Mouse (Mus musculus) gastrocnemius, postnatal 4 days (tissue): ENCODE results near the gene Frmd4a. TPM values are rescaled to one million over a fixed set of nuclear protein-coding genes. Genes with fewer than 3 reads are reported as not detected.
"Not testable (repeated sequence)": the region's sequence is repeated elsewhere in the genome, so short reads cannot be mapped to it uniquely, and the experiment has no call there.

Source experiments
- DNase-seq, 2 experiments: peaks; one replicate each; pipeline ENCODE4 v3.0.0; 2021 to 2022; ENCODE audit warnings: low spot score in 2 of 2, mixed read lengths in 2 of 2
- total RNA-seq, 2 experiments: library from RNA; stranded (reverse); gene quantifications; 2 replicates each; pipeline ENCODE4 v1.2.3; 2021

Gene Frmd4a
- total RNA-seq, 2 experiments from 2014 or later: 32.9 to 38.0 TPM

- DNase-seq: no peak
These were observed 177.0 kb downstream of the Frmd4a start for GRCm38 (mm10) chr2:4194324-4195014.

- DNase-seq: no peak
These were observed 178.5 kb downstream of the Frmd4a start for GRCm38 (mm10) chr2:4196041-4196440.

- no peak for DNase-seq
These were observed 191.7 kb downstream of the Frmd4a start for GRCm38 (mm10) chr2:4209234-4209633.

- DNase-seq: no peak
These were observed 204.9 kb downstream of the Frmd4a start for GRCm38 (mm10) chr2:4222497-4222828.

GRCm38 (mm10) chr2:4223316-4223715, 205.8 kb downstream of the Frmd4a start:
- no peak for DNase-seq

GRCm38 (mm10) chr2:4226941-4227558, 209.5 kb downstream of the Frmd4a start:
- no peak for DNase-seq

- no peak for DNase-seq
These were observed 210.0 kb downstream of the Frmd4a start for GRCm38 (mm10) chr2:4227563-4227962.

GRCm38 (mm10) chr2:4228510-4228909, 211.0 kb downstream of the Frmd4a start:
- DNase-seq: no peak

- DNase-seq: no peak
These were observed 214.8 kb downstream of the Frmd4a start for GRCm38 (mm10) chr2:4232335-4232734.

- DNase-seq: no peak
These were observed 215.3 kb downstream of the Frmd4a start for GRCm38 (mm10) chr2:4232761-4233322.

GRCm38 (mm10) chr2:4237686-4238085, 220.2 kb downstream of the Frmd4a start:
- no peak for DNase-seq

- no peak for DNase-seq
These were observed 232.2 kb downstream of the Frmd4a start for GRCm38 (mm10) chr2:4249723-4250122.

GRCm38 (mm10) chr2:4252541-4253291, 235.2 kb downstream of the Frmd4a start:
- DNase-seq: no peak

GRCm38 (mm10) chr2:4253348-4253747, 235.8 kb downstream of the Frmd4a start:
- peak; percentile 28 to 55 for DNase-seq

GRCm38 (mm10) chr2:4254083-4254482, 236.6 kb downstream of the Frmd4a start:
- DNase-seq: no peak

- DNase-seq: no peak
These were observed 238.7 kb downstream of the Frmd4a start for GRCm38 (mm10) chr2:4256242-4256641.

GRCm38 (mm10) chr2:4257604-4258003, 240.1 kb downstream of the Frmd4a start:
- DNase-seq: no peak

GRCm38 (mm10) chr2:4258803-4259202, 241.3 kb downstream of the Frmd4a start:
- DNase-seq: not testable (repeated sequence)

GRCm38 (mm10) chr2:4260324-4261058, 243.0 kb downstream of the Frmd4a start:
- no peak for DNase-seq

- DNase-seq: no peak
These were observed 245.2 kb downstream of the Frmd4a start for GRCm38 (mm10) chr2:4262667-4263066.

- DNase-seq: no peak
These were observed 249.9 kb downstream of the Frmd4a start for GRCm38 (mm10) chr2:4267377-4267776.
